Mouse (Mus musculus): Measurements from ENCODE around the gene Kiss1r. TPM values are rescaled to one million over a fixed set of nuclear protein-coding genes. Genes with fewer than 3 reads are reported as not detected.
A peak's percentile ranks its signal among the peaks of the same experiment; 100 is the strongest.
"Not testable (repeated sequence)": the region's sequence is repeated elsewhere in the genome, so short reads cannot be mapped to it uniquely, and the experiment has no call there.

The Kiss1r gene
- total and polyA plus RNA-seq, 2 experiments from 2014 or later: 0.57 TPM; not detected in 1

DNA sequence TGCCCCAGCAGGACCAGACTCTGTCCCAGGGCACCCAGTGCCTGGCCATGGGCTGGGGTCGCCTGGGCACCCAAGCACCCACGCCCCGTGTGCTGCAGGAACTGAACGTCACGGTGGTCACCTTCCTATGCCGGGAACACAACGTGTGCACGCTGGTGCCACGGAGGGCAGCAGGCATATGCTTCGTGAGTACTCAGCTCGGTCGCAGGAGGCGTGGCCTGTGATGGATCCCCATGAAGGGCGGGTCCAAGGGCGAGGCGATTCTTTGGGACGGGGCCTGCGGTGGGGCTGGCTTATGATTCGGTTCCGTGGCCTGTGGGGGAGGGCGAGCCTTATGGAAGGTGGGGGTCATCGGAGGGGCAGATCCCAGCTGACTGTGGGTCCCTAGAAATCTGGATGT, 34.8 kb upstream of the Kiss1r start:
- DNase-seq (ENCODE audit: low spot score): no peak
- Histone ChIP-seq H3K36me3 (replicated peaks; ENCODE audit: control insufficient read depth, insufficient read depth, low read length) (no peaks in the 10 kb centered on the region), H3K9ac (replicated peaks; ENCODE audit: low read depth, low read length) (no peak overlapping the region), H3K4me3 (ENCODE audit: low read depth, low read length) (no peak overlapping the region), H3K4me2 (ENCODE audit: low read depth, low read length) (peak overlapping the region; percentile 30), H3K9me3 (replicated peaks; ENCODE audit: control insufficient read depth, low read length) (no peaks in the 10 kb centered on the region), H3K4me1 (ENCODE audit: control insufficient read depth, insufficient read depth) (0 out of 2 replicates have a peak, but pooled peaks cover 11% of the 10 kb centered on the region), H3K27ac (ENCODE audit: low read depth) (no peak overlapping the region), H3K27me3 (ENCODE audit: control insufficient read depth, insufficient read depth, low read length) (peaks cover 7% of the 10 kb centered on the region; the same call in 1 of the 2 replicates)
- ATAC-seq (ENCODE audit: insufficient read depth, low read depth): no peak
- WGBS: 5% methylated on average over 22 of the region's 22 CpGs
- TF ChIP-seq EP300 (IDR thresholded peaks at IDR 0.05; ENCODE audit: low read depth) (no peak), CTCF (IDR thresholded peaks at IDR 0.05; ENCODE audit: low read depth) (no peak)

DNA sequence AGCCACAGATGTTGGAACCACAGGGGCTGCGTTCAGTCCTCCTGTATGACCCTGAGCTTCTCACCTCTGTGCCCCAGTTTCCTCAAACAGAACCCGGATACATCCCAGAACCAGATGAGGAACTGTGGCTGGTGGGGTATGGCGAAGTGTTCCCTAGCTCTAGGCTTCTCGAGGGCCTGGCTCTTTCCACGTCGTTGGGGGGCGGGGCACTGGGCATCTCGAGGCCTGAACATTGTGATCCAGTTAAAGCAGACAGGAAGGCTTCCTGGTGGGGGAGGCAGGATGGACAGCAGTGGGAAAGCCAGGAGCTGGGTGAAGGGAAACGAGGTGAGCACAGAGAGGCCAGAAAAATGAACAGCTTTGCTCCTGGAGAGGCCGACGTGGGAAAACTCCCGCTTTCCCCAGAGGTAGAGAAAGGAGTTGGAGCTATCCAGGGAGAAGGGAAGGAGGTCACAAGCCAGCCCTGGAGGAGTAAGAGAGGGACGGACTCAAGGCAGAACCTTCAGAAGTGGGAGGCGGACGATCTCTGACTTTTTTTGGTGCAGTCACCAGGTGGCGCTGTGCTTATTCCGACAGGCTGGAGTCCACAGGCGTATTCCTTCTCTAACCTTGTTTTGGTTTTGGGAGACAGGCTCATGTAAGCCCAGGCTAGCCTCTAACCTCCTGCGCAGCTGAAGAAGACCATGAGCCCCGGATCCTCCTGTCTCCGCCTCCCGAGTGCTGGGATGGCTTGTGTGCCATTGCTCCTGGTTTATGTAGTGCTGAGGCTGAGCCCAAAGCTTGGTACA, 33.3 kb upstream of the Kiss1r start:
- H3K4me1 ChIP-seq (ENCODE audit: control insufficient read depth, insufficient read depth): 0 out of 2 replicates have a peak, but pooled peaks cover 11% of the 10 kb centered on the region
- no peak overlapping the region for H3K4me3 ChIP-seq (ENCODE audit: low read depth, low read length)
- H3K27ac ChIP-seq (ENCODE audit: low read depth): no peak overlapping the region
- H3K36me3 ChIP-seq (replicated peaks; ENCODE audit: control insufficient read depth, insufficient read depth, low read length): no peaks in the 10 kb centered on the region
- H3K9me3 ChIP-seq (replicated peaks; ENCODE audit: control insufficient read depth, low read length): no peaks in the 10 kb centered on the region
- H3K9ac ChIP-seq (replicated peaks; ENCODE audit: low read depth, low read length): no peak overlapping the region
- 20% methylated on average over 22 of the region's 22 CpGs for WGBS
- H3K4me2 ChIP-seq (ENCODE audit: low read depth, low read length): no peak overlapping the region
- H3K27me3 ChIP-seq (ENCODE audit: control insufficient read depth, insufficient read depth, low read length): peaks cover 10% of the 10 kb centered on the region; the same call in 1 of the 2 replicates
- ATAC-seq (ENCODE audit: insufficient read depth, low read depth): peak; percentile 49
- peak; percentile 69 for DNase-seq (ENCODE audit: low spot score)
- peak; percentile 73 for TF ChIP-seq CTCF (IDR thresholded peaks at IDR 0.05; ENCODE audit: low read depth)
- TF ChIP-seq EP300 (IDR thresholded peaks at IDR 0.05; ENCODE audit: low read depth): no peak

GRCm38 (mm10) chr10:79884446-79884845, 32.3 kb upstream of the Kiss1r start:
- 33% methylated on average over 4 of the region's 4 CpGs for WGBS
- H3K36me3 ChIP-seq (replicated peaks; ENCODE audit: control insufficient read depth, insufficient read depth, low read length): no peaks in the 10 kb centered on the region
- peaks cover 10% of the 10 kb centered on the region; the same call in 1 of the 2 replicates for H3K27me3 ChIP-seq (ENCODE audit: control insufficient read depth, insufficient read depth, low read length)
- DNase-seq (ENCODE audit: low spot score): no peak
- peak; percentile 18; the same call in 1 of the 2 replicates for ATAC-seq (ENCODE audit: insufficient read depth, low read depth)
- H3K9ac ChIP-seq (replicated peaks; ENCODE audit: low read depth, low read length): no peak overlapping the region
- H3K27ac ChIP-seq (ENCODE audit: low read depth): 0 out of 2 replicates have a peak overlapping the region, but pooled peaks have one; percentile 8
- TF ChIP-seq EP300 (IDR thresholded peaks at IDR 0.05; ENCODE audit: low read depth) (no peak), CTCF (IDR thresholded peaks at IDR 0.05; ENCODE audit: low read depth) (no peak; the same call in 1 of the 2 replicates)
- H3K4me1 ChIP-seq (ENCODE audit: control insufficient read depth, insufficient read depth): 0 out of 2 replicates have a peak, but pooled peaks cover 11% of the 10 kb centered on the region
- H3K9me3 ChIP-seq (replicated peaks; ENCODE audit: control insufficient read depth, low read length): no peaks in the 10 kb centered on the region
- no peak overlapping the region for H3K4me2 ChIP-seq (ENCODE audit: low read depth, low read length)
- no peak overlapping the region for H3K4me3 ChIP-seq (ENCODE audit: low read depth, low read length)

DNA sequence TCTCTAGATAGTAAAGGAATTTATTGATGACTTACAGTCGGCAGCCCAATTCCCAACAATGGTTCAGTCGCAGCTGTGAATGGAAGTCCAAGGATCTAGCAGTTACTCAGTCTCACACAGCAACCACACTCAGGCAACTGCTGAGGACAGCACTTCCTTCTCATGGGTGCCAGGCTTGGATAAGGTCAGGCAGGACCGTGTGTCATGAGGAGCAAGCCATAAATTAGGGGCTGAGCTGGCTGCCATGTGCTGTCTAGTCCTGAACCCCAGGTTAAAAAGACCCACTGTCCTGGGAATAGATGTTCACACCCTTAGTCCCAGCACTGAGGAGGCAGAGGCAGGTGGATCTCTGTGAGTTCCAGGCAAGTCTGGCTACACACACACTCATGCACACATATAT, 31.8 kb upstream of the Kiss1r start:
- not testable (repeated sequence) for H3K27me3 ChIP-seq (ENCODE audit: control insufficient read depth, insufficient read depth, low read length); H3K4me3 ChIP-seq (ENCODE audit: low read depth, low read length); H3K36me3 ChIP-seq (replicated peaks; ENCODE audit: control insufficient read depth, insufficient read depth, low read length); DNase-seq (ENCODE audit: low spot score); H3K27ac ChIP-seq (ENCODE audit: low read depth); H3K4me2 ChIP-seq (ENCODE audit: low read depth, low read length); H3K9ac ChIP-seq (replicated peaks; ENCODE audit: low read depth, low read length); H3K9me3 ChIP-seq (replicated peaks; ENCODE audit: control insufficient read depth, low read length); ATAC-seq (ENCODE audit: insufficient read depth, low read depth)
- WGBS: 52% methylated on average over 2 of the region's 3 CpGs
- 0 out of 2 replicates have a peak, but pooled peaks cover 11% of the 10 kb centered on the region for H3K4me1 ChIP-seq (ENCODE audit: control insufficient read depth, insufficient read depth)

GRCm38 (mm10) chr10:79886054-79886453, 30.7 kb upstream of the Kiss1r start, which contains the start of gene Elane:
Gene Elane (plus strand): TSS chr10:79886247.
- DNase-seq (ENCODE audit: low spot score) (no peak), ATAC-seq (ENCODE audit: insufficient read depth, low read depth) (no peak)
- whole genome bisulfite sequencing: 78% methylated on average over 6 of the region's 6 CpGs
- Histone ChIP-seq H3K4me3 (ENCODE audit: low read depth, low read length) (no peak within 1 kb of the TSS), H3K27ac (ENCODE audit: low read depth) (no peak within 1 kb of the TSS), H3K4me1 (ENCODE audit: control insufficient read depth, insufficient read depth) (0 out of 2 replicates have a peak, but pooled peaks cover 11% of the 10 kb centered on the region), H3K9me3 (replicated peaks; ENCODE audit: control insufficient read depth, low read length) (no peaks in the 10 kb centered on the region), H3K4me2 (ENCODE audit: low read depth, low read length) (no peak within 1 kb of the TSS), H3K9ac (replicated peaks; ENCODE audit: low read depth, low read length) (no peak within 1 kb of the TSS), H3K36me3 (replicated peaks; ENCODE audit: control insufficient read depth, insufficient read depth, low read length) (no peaks in the 10 kb centered on the region), H3K27me3 (ENCODE audit: control insufficient read depth, insufficient read depth, low read length) (peaks cover 10% of the 10 kb centered on the region; the same call in 1 of the 2 replicates)
- TF ChIP-seq CTCF (IDR thresholded peaks at IDR 0.05; ENCODE audit: low read depth): no peak
- no peak for TF ChIP-seq EP300 (IDR thresholded peaks at IDR 0.05; ENCODE audit: low read depth)

Data from heart, postnatal 0 days (tissue).